17 mouse cellular contexts compared by ENCODE assay signal in genomic region chr11:79830567-79831055, GRCm38 (mm10).
"Had no signal": no experiment of that assay in that cellular context is flagged by ENCODE, and none has a peak within 500 bp of the region (broad histone marks: within the 10 kb centered on the region; RNA-seq: fewer than 3 reads in every experiment).

No protein-coding gene starts in this region.

- DNase-seq: kidney, adult 2 months; kidney, postnatal 14 days; liver; liver, embryonic 13.5 days; liver, postnatal 0 days; retina, postnatal 1 day; right cerebral cortex, postnatal 4 days; spleen, adult 18-20 months; thymus, adult 18-20 months; thymus, postnatal 14 days had no signal

- H3K27me3 ChIP-seq: kidney, embryonic 15.5 days; limb, embryonic 12.5 days; liver, embryonic 13.5 days; midbrain, embryonic 15.5 days; neural tube, embryonic 13.5 days had no signal

- ATAC-seq: intestine, embryonic 16.5 days; liver, postnatal 0 days; midbrain, embryonic 15.5 days had no signal

- H3K4me1 ChIP-seq: limb, embryonic 12.5 days; liver, embryonic 13.5 days; midbrain, embryonic 15.5 days; neural tube, embryonic 13.5 days had no signal

- H3K9me3 ChIP-seq: kidney, embryonic 15.5 days; liver, embryonic 13.5 days; midbrain, embryonic 10.5 days; midbrain, embryonic 15.5 days; neural tube, embryonic 13.5 days had no signal

- H3K4me2 ChIP-seq: kidney, embryonic 15.5 days; limb, embryonic 12.5 days; liver, embryonic 13.5 days; midbrain, embryonic 15.5 days; neural tube, embryonic 13.5 days had no signal

- H3K9ac ChIP-seq: kidney, embryonic 15.5 days; limb, embryonic 12.5 days; liver, embryonic 13.5 days; liver, postnatal 0 days; midbrain, embryonic 15.5 days; neural tube, embryonic 13.5 days had no signal

- H3K27ac ChIP-seq: kidney, embryonic 15.5 days; left cerebral cortex, adult 2 months; limb, embryonic 12.5 days; liver, embryonic 13.5 days; midbrain, embryonic 10.5 days; midbrain, embryonic 15.5 days; neural tube, embryonic 13.5 days had no signal

- H3K4me3 ChIP-seq: kidney, embryonic 15.5 days; left cerebral cortex, adult 2 months; limb, embryonic 12.5 days; liver, embryonic 13.5 days; midbrain, embryonic 10.5 days; midbrain, embryonic 15.5 days; neural tube, embryonic 13.5 days had no signal

- H3K36me3 ChIP-seq: kidney, embryonic 15.5 days; limb, embryonic 12.5 days; liver, embryonic 13.5 days; midbrain, embryonic 10.5 days; midbrain, embryonic 15.5 days; neural tube, embryonic 13.5 days had no signal
